Mouse (Mus musculus): ENCODE measurements around the gene Trim67. TPM values are rescaled to one million over a fixed set of nuclear protein-coding genes. Genes with fewer than 3 reads are reported as not detected.

The Trim67 gene
- polyA plus RNA-seq, 1 experiment, result not detected

DNA sequence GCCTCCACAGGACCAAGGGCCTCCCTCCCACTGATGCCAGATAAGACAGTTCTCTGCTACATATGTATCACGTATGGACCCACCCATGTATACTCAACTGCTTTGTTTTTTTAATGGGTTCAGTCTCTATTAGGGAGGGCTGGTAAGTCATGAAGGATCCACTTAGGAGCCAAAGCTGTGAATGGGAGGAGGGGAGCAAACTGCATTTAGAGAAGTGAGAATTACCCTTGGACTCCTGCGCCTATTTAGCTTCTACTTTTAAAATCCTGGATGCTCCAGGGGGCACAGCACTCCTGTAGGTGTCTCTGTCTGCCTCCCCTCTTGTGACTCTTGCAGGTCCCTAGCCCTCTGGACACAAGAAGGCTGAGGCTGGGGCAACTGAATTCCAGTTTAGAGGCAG is 36.7 kb upstream of the Trim67 start:
- Histone ChIP-seq H3K4me3 (replicated peaks; ENCODE audit: control insufficient read depth, low read depth, low read length) (no peak overlapping the region), H3K4me1 (ENCODE audit: control insufficient read depth, insufficient read depth, low read length) (no peaks in the 10 kb centered on the region), H3K27ac (ENCODE audit: control insufficient read depth, insufficient read depth, low read depth, low read length, poor library complexity) (no peak overlapping the region)
- 44% methylated on average over 2 of the region's 2 CpGs for WGBS
- no peak for TF ChIP-seq POLR2A (IDR thresholded peaks at IDR 0.05; ENCODE audit: borderline replicate concordance, control insufficient read depth, low read depth, low read length)
- no peak for TF ChIP-seq CTCF (IDR thresholded peaks at IDR 0.05; ENCODE audit: control insufficient read depth, insufficient read depth, low read length)

- no peak overlapping the region for H3K27ac ChIP-seq (ENCODE audit: control insufficient read depth, insufficient read depth, low read depth, low read length, poor library complexity)
- 54% methylated on average over 5 of the region's 5 CpGs for WGBS
- no peaks in the 10 kb centered on the region for H3K4me1 ChIP-seq (ENCODE audit: control insufficient read depth, insufficient read depth, low read length)
- no peak overlapping the region for H3K4me3 ChIP-seq (replicated peaks; ENCODE audit: control insufficient read depth, low read depth, low read length)
- TF ChIP-seq CTCF (IDR thresholded peaks at IDR 0.05; ENCODE audit: control insufficient read depth, insufficient read depth, low read length) (no peak), POLR2A (IDR thresholded peaks at IDR 0.05; ENCODE audit: borderline replicate concordance, control insufficient read depth, low read depth, low read length) (no peak)
These were observed 36.3 kb upstream of the Trim67 start for GRCm38 (mm10) chr8:124756601-124757000.

DNA sequence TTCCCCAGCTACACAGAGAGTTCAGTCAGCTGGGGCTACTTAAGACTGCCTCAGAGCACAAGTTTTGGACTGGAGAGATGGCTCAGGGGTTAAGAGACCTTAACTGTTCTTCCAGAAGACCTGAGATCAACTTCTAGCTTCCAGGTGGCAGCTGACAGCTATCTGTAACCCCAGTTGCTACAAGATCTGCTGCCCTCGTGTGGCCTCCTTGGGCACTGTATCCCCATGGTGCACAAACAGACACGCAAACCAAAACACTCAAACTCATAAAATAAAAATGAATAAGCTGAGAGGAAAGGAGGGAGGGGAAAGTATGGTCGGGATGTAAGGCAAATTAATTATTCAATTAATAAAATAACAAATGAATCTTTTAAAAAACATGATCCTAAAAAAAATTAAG is 34.3 kb upstream of the Trim67 start:
- 32% methylated on average over 3 of the region's 3 CpGs for WGBS
- Histone ChIP-seq H3K4me1 (ENCODE audit: control insufficient read depth, insufficient read depth, low read length) (no peaks in the 10 kb centered on the region), H3K4me3 (replicated peaks; ENCODE audit: control insufficient read depth, low read depth, low read length) (no peak overlapping the region), H3K27ac (ENCODE audit: control insufficient read depth, insufficient read depth, low read depth, low read length, poor library complexity) (no peak overlapping the region)
- TF ChIP-seq POLR2A (IDR thresholded peaks at IDR 0.05; ENCODE audit: borderline replicate concordance, control insufficient read depth, low read depth, low read length), result no peak
- TF ChIP-seq CTCF (IDR thresholded peaks at IDR 0.05; ENCODE audit: control insufficient read depth, insufficient read depth, low read length), result peak; percentile 64

DNA sequence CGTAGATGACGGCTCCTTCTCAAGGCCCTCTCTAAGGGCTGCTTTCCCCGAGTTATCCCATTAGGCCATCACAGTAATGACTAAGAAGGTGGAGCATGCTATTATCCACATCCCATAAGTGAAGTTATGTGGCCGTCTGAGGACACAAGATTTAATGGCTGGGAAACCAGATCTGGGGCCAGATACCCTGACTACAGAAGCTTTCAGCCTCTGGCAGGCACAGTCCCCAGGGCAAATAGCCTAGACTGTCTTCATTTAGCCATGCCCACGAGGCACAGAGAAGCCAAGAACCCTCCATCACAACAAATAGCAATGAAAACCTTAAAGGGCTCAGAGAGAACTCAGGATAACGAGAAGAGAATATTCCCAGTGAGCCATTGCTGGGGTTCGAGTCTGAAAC is 29.8 kb upstream of the Trim67 start:
- no peak overlapping the region for H3K27ac ChIP-seq (ENCODE audit: control insufficient read depth, insufficient read depth, low read depth, low read length, poor library complexity)
- WGBS, result 64% methylated on average over 7 of the region's 7 CpGs
- no peaks in the 10 kb centered on the region for H3K4me1 ChIP-seq (ENCODE audit: control insufficient read depth, insufficient read depth, low read length)
- H3K4me3 ChIP-seq (replicated peaks; ENCODE audit: control insufficient read depth, low read depth, low read length), result no peak overlapping the region
- TF ChIP-seq CTCF (IDR thresholded peaks at IDR 0.05; ENCODE audit: control insufficient read depth, insufficient read depth, low read length) (no peak), POLR2A (IDR thresholded peaks at IDR 0.05; ENCODE audit: borderline replicate concordance, control insufficient read depth, low read depth, low read length) (no peak)

DNA sequence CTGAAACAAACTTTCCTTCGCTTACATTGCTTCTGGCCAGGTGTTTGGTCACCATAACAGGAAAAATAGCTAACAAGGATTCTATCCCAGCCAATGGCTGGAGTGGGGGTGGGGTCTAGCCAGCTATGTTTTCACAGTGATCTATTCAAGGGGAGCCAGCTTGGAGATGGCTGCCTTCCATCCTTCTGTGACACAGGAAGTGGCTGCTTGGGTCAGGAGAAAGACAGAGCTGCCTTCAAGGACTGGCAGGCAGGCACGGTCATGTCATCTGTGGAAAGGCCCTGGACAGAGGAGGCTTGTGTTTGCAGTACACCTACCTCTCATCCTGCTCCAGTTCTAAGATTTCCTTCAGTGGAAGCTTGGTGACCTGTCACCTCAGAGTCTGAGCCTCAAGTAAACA is 20.5 kb upstream of the Trim67 start:
- no peak overlapping the region for H3K27ac ChIP-seq (ENCODE audit: control insufficient read depth, insufficient read depth, low read depth, low read length, poor library complexity)
- TF ChIP-seq POLR2A (IDR thresholded peaks at IDR 0.05; ENCODE audit: borderline replicate concordance, control insufficient read depth, low read depth, low read length), result no peak
- 74% methylated on average over 2 of the region's 2 CpGs for WGBS
- H3K4me3 ChIP-seq (replicated peaks; ENCODE audit: control insufficient read depth, low read depth, low read length), result no peak overlapping the region
- H3K4me1 ChIP-seq (ENCODE audit: control insufficient read depth, insufficient read depth, low read length), result no peaks in the 10 kb centered on the region; the same call in 1 of the 2 replicates

DNA sequence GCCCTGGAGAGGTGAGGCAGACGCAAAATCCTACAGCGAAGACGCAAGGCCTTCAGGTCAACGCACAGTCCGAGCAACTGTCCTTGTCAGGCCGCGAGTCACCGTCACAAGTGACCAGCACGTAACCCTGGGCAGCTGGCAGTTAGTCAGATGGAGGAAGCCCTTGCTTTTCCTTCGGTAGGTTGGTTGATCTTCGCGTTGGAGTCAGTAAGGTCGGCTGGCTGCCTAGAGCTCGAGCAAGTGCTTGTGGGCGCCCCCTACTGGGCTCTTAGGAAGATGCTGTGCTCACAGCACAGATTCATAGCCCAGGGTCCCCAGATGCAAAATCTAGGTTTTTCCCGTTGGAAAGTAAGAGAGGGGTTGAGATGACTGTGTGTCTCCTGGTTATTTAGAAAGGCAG is 17.2 kb upstream of the Trim67 start:
- TF ChIP-seq POLR2A (IDR thresholded peaks at IDR 0.05; ENCODE audit: borderline replicate concordance, control insufficient read depth, low read depth, low read length), result no peak
- peak; percentile 71 for TF ChIP-seq CTCF (IDR thresholded peaks at IDR 0.05; ENCODE audit: control insufficient read depth, insufficient read depth, low read length)
- Histone ChIP-seq H3K4me1 (ENCODE audit: control insufficient read depth, insufficient read depth, low read length) (no peaks in the 10 kb centered on the region; the same call in 1 of the 2 replicates), H3K27ac (ENCODE audit: control insufficient read depth, insufficient read depth, low read depth, low read length, poor library complexity) (no peak overlapping the region), H3K4me3 (replicated peaks; ENCODE audit: control insufficient read depth, low read depth, low read length) (no peak overlapping the region)
- WGBS, result 18% methylated on average over 16 of the region's 16 CpGs

- 13% methylated on average over 7 of the region's 7 CpGs for WGBS
- H3K4me1 ChIP-seq (ENCODE audit: control insufficient read depth, insufficient read depth, low read length), result no peaks in the 10 kb centered on the region; the same call in 1 of the 2 replicates
- no peak overlapping the region for H3K4me3 ChIP-seq (replicated peaks; ENCODE audit: control insufficient read depth, low read depth, low read length)
- no peak for TF ChIP-seq CTCF (IDR thresholded peaks at IDR 0.05; ENCODE audit: control insufficient read depth, insufficient read depth, low read length)
- no peak for TF ChIP-seq POLR2A (IDR thresholded peaks at IDR 0.05; ENCODE audit: borderline replicate concordance, control insufficient read depth, low read depth, low read length)
- H3K27ac ChIP-seq (ENCODE audit: control insufficient read depth, insufficient read depth, low read depth, low read length, poor library complexity), result no peak overlapping the region
These were observed 12.7 kb upstream of the Trim67 start for GRCm38 (mm10) chr8:124780236-124780635.

DNA sequence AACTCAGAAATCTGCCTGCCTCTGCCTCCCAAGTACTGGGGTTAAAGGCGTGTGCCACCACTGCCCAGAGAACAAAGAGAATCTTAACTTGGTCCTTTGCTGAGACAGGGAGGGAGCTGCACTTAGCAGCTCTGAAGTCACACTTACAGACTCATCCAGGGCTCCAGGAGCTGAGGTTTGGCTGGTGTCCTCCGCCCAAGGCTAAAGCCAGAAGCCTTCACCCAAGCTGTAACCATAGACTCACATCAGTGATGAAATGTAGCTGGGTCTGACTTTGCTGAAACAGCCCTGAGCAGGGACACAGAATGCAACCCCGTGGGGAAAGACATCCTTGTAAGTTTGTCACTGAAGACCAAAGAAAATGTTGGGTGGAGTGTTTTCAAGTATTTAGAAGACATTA is 10.5 kb upstream of the Trim67 start:
- TF ChIP-seq POLR2A (IDR thresholded peaks at IDR 0.05; ENCODE audit: borderline replicate concordance, control insufficient read depth, low read depth, low read length) (no peak), CTCF (IDR thresholded peaks at IDR 0.05; ENCODE audit: control insufficient read depth, insufficient read depth, low read length) (no peak)
- no peak overlapping the region for H3K27ac ChIP-seq (ENCODE audit: control insufficient read depth, insufficient read depth, low read depth, low read length, poor library complexity)
- WGBS, result 50% methylated on average over 3 of the region's 3 CpGs
- no peaks in the 10 kb centered on the region for H3K4me1 ChIP-seq (ENCODE audit: control insufficient read depth, insufficient read depth, low read length)
- H3K4me3 ChIP-seq (replicated peaks; ENCODE audit: control insufficient read depth, low read depth, low read length), result no peak overlapping the region

- no peak for TF ChIP-seq CTCF (IDR thresholded peaks at IDR 0.05; ENCODE audit: control insufficient read depth, insufficient read depth, low read length)
- TF ChIP-seq POLR2A (IDR thresholded peaks at IDR 0.05; ENCODE audit: borderline replicate concordance, control insufficient read depth, low read depth, low read length), result no peak
- no peak overlapping the region for H3K4me3 ChIP-seq (replicated peaks; ENCODE audit: control insufficient read depth, low read depth, low read length)
- no peak overlapping the region for H3K27ac ChIP-seq (ENCODE audit: control insufficient read depth, insufficient read depth, low read depth, low read length, poor library complexity)
- 80% methylated on average over 15 of the region's 15 CpGs for WGBS
- no peaks in the 10 kb centered on the region for H3K4me1 ChIP-seq (ENCODE audit: control insufficient read depth, insufficient read depth, low read length)
These were observed 9.7 kb upstream of the Trim67 start for GRCm38 (mm10) chr8:124783228-124783627.
